Mouse (Mus musculus): ENCODE measurements around the gene Psmb5.

Psmb5 gene

GRCm38 (mm10) chr14:54592319-54592934 lies 25.4 kb downstream of the Psmb5 start:
- in situ Hi-C loops (cut with MboI, MseI), result no loop called here

GRCm38 (mm10) chr14:54591056-54591455 lies 26.8 kb downstream of the Psmb5 start:
- in situ Hi-C loops (cut with MboI, MseI), result no loop called here

- in situ Hi-C loops (cut with MboI, MseI), result no loop called here
Observed at GRCm38 (mm10) chr14:54583681-54584338, 34.0 kb downstream of the Psmb5 start.

- in situ Hi-C loops (cut with MboI, MseI), result no loop called here
Observed at GRCm38 (mm10) chr14:54582536-54582935, 35.3 kb downstream of the Psmb5 start.

- in situ Hi-C loops (cut with MboI, MseI), result no loop called here
Observed at GRCm38 (mm10) chr14:54579638-54580037, 38.2 kb downstream of the Psmb5 start.

- in situ Hi-C loops (cut with MboI, MseI), result no loop called here
Observed at GRCm38 (mm10) chr14:54578063-54578462, 39.8 kb downstream of the Psmb5 start.

GRCm38 (mm10) chr14:54577089-54577982 lies 40.5 kb downstream of the Psmb5 start, which contains the start of gene Ajuba:
Ajuba (minus strand) TSS chr14:54577558.
- in situ Hi-C loops (cut with MboI, MseI), result no loop called here

- in situ Hi-C loops (cut with MboI, MseI), result no loop called here
Observed at GRCm38 (mm10) chr14:54576241-54577088, 41.4 kb downstream of the Psmb5 start.

GRCm38 (mm10) chr14:54575631-54576030 lies 42.2 kb downstream of the Psmb5 start:
- in situ Hi-C loops (cut with MboI, MseI), result no loop called here

GRCm38 (mm10) chr14:54575031-54575430 lies 42.8 kb downstream of the Psmb5 start:
- in situ Hi-C loops (cut with MboI, MseI), result no loop called here

GRCm38 (mm10) chr14:54574253-54574652 lies 43.6 kb downstream of the Psmb5 start:
- in situ Hi-C loops (cut with MboI, MseI), result no loop called here

- in situ Hi-C loops (cut with MboI, MseI), result no loop called here
Observed at GRCm38 (mm10) chr14:54572790-54573736, 44.8 kb downstream of the Psmb5 start.

GRCm38 (mm10) chr14:54572122-54572521 lies 45.7 kb downstream of the Psmb5 start:
- in situ Hi-C loops (cut with MboI, MseI), result no loop called here

- in situ Hi-C loops (cut with MboI, MseI), result loop anchor here (5.0 kb wide), 1 partner anchor 73 kb away; the partner anchor contains the start of genes Cdh24 and Gm17606
Observed at GRCm38 (mm10) chr14:54569451-54570392, 48.1 kb downstream of the Psmb5 start.

- in situ Hi-C loops (cut with MboI, MseI), result loop anchor here (5.0 kb wide), 1 partner anchor 73 kb away; the partner anchor contains the start of genes Cdh24 and Gm17606
Observed at GRCm38 (mm10) chr14:54568694-54569414, 49.0 kb downstream of the Psmb5 start.
